Mouse (Mus musculus) G1E (cell line): ENCODE results near the gene Nxf7.
"Not testable (repeated sequence)": the region's sequence is repeated elsewhere in the genome, so short reads cannot be mapped to it uniquely, and the experiment has no call there.

Source experiments
- CTCF ChIP-seq: IDR thresholded peaks from 2 replicates; pipeline ENCODE4 v1.5.1; 2012; ENCODE audit warnings: low read depth, low read length, inconsistent platforms, mixed read lengths
- GATA1 ChIP-seq: IDR thresholded peaks from 2 replicates; pipeline ENCODE4 v1.6.1; 2012; ENCODE audit warnings: borderline replicate concordance, low read length, inconsistent platforms, mixed read lengths
- TAL1 ChIP-seq: conservative IDR thresholded peaks from 2 replicates; pipeline ENCODE4 v1.6.1; 2012; ENCODE audit warnings: low read depth, low read length, inconsistent platforms, mixed read lengths

DNA sequence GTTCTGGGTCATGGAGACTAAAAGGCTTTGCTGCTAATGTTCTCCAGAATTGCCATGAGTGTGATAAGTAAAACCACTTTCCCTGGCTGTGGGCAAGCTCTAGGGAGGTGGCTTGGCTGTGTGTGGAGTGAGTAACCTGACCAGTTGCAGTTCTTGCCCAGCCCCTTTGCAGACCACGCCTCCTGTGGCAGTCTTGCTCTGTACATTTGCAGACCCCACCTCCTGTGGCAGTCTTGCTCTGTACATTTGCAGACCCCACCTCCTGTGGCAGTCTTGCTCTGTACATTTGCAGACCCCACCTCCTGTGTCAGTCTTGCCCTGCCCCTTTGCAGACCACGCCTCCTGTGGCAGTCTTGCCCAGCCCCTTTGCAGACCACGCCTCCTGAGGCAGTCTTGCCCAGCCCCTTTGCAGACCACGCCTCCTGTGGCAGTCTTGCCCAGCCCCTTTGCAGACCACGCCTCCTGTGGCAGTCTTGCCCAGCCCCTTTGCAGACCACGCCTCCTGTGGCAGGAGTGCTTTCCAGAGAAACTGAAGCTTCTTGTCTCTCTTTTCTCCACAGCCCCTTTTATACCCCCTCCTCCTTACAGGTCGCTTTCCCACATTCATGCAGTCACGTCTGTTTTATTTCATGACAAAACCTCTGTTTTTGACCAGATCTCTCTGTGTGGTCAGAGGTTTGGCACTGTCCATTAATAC lies 24.2 kb downstream of the Nxf7 start:
- TF ChIP-seq CTCF, GATA1, TAL1: not testable (repeated sequence)
